Mouse (Mus musculus) retina, embryonic 14.5 days (tissue): ENCODE measurements around the gene Gng7.

Source experiments
- DNase-seq: peaks from one replicate; pipeline ENCODE4 v3.0.0-alpha.2; 2015; ENCODE audit warnings: low spot score

Gng7 gene

DNA sequence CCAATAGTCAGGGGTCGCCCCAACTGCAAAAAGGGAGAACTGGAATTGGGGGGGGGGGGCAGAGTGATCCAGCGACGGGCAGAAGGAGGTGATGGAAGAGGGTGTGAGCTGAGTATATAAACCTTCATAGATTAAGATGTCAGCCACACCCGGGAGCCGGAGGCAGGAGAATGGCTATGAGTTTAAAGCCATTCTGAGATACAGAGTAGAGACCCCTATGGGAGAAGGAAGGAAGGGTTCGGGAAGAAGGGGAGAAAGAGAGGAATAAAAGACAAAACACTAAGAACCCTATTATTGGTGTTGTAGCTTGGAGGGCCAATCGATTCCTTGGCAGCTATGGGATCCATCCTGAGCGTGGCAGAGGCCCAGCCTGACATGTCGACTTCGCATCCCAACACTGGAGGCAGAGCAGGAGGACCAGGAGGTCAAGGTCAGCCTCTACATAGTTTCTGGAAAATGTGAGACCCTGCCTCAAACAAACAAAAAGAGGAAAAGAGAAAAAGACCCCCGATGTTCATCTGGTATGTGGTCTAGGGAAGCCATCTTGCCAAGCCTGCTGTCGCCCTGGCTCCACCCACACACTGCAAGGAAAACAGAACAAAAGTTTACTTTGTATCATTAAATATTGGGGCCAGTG lies 11.0 kb upstream of the Gng7 start, which contains the start of gene Diras1:
Gene Diras1, minus strand, starts transcription at position 24 of the 637 bp plus-strand sequence.
- no peak for DNase-seq

DNA sequence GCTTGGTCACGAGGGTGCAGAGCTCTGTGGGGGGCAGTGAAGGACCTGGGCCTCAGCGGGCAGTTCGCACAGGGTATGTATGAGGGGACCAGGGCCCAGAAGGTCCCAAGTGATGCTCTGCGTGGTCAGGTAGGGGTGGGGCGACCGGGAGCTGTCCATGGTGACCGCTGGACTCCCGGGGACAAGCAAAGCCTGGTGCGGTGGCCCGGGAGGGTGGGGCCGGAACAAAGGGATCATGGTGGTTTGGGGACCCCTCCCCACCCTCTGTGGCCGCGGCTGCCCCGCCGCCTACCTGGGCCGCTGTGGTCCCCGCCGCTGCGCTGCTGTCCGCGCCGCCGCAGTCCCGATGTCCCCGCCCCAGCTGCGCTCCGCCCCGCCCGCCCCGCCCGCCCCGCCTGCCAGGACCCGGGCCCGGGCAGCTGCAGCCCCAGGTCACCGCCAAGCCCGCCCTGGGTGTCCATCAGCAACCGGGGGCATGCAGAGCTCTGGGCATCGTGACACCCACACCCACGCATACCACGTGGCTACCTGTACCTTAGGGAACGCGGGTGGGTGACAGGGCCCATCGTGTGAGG lies 10.4 kb upstream of the Gng7 start:
- DNase-seq: peak; percentile 27

DNA sequence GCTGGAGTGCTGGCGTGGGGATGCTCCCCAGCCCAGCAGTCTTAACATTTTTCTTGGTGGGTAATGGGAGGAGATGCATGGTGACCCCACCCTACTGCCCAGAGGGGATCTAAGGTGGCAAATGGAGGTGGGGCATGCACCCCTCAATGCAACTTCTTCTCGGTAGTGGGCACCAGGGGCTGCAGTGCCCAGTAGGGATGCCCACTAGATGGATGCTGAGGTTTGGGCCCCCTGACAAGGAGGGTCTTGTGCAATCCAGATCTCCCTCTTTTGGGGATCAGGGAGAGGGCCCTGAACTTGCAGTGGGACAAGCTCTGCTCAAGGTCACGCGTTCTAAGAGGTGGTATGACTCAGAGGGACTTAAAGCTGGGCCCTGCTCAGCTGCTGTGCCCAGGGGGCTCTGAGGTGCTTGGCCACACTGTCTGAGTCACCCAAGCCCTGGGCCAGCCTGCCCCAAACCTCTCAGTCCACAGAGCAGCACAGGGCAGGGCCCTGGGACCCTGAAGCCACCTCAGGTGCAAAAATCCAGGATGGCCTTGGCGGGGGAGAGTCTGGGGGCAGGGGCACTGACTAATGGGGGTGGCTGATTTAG lies 9.7 kb upstream of the Gng7 start:
- DNase-seq: no peak

DNA sequence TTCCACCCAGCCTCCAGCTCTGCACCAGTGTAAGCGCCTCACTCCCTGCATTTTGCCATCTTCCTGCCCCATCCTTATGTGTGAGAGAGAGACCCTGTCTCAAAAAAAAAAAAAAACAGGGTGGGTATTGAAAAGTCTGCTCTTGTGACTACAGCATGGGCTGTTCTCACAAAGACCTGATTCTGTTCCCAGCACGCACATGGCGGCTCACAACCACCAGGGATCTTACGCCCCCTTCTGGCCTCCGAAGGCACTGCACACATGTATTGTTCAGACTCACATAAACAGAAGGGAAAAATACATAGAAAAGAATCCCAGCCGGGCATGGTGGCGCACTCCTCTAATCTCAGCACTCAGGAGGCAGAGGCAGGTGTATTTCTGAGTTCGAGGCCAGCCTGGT lies 8.0 kb upstream of the Gng7 start:
- no peak for DNase-seq

DNA sequence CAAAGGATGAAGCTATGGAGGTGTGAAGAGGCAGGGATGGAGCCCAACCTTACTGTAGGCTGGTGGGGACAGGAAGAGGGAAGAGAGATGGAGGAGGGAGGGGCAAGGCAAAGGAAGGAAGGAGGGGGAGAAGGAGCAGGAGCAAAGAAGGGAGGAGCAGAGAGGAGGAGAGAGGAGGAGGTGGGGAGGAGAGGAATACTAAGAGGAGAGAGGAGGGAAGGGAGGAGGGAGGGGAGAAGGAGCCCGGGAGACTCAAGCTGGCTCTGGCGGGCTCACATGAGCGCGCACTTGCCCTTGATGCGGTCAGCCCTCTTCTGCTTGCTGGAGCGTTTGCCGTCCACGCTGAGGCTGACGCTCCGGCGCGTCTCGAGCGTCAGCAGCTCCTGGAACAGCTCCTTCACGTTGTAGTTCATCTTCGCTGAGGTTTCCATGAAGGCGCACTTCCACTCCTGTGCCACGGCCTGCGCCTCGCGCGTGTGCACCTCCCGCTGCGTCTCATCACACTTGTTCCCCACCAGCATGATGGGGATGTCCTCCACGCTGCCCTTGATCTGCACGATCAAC lies 6.9 kb upstream of the Gng7 start:
- no peak for DNase-seq

DNA sequence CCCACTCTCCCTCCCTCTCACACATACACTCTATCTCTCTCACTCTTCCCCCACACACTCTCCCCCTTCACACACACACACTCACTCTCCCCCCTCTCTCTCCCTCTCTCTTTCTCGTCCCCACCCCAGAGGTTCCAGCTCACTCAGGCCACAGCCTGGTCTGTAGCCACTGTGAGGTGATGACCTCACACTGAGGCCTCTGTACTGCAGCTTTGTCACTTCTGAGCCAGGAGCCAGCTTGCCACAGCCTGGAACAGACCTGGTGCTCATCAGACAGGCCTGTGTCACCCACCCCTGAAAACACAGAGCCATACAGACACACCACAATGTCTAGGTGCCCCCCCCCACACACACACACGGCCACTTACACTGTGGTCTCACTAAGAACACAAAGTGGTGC lies 5.5 kb upstream of the Gng7 start:
- DNase-seq: no peak

DNA sequence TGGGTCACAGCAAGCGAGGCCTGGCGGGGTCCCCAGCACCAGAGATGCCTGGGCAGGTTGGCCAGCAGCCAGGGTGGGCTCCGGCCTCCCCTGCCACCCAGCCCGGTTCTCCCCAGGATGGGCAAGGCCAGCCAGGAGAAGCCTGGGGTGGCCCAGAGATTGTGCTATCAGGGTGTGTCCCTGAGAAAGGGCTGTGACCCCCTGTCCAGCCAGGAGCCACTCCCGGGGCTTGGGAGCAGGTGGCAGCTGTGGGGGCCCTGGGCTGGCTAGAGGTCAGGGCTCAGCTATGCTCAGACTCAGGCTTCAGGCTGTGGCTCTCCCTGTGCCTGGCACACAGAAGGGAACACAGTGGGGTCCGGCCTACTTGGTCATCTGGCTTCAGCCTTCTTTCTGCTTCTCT lies 4.9 kb upstream of the Gng7 start:
- no peak for DNase-seq

DNA sequence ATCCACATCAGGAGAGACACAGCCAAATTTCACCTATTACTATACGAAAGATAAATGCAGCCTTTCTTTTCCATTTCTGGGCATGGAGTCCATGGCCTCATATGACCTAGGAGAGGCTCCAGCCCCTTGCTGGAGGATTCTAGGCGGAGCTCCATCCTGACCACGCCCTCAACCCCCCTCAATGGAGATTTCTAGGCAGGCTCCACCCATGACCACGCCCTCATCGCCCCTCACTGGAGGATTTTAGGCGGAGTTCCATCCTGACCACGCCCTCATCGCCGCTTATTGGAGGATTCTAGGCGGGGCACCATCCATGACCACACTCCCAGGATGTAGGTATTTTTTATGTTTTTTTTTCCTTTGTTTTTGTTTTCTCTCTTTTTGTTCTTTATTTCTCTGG lies 3.6 kb upstream of the Gng7 start:
- peak; percentile 64 for DNase-seq

DNA sequence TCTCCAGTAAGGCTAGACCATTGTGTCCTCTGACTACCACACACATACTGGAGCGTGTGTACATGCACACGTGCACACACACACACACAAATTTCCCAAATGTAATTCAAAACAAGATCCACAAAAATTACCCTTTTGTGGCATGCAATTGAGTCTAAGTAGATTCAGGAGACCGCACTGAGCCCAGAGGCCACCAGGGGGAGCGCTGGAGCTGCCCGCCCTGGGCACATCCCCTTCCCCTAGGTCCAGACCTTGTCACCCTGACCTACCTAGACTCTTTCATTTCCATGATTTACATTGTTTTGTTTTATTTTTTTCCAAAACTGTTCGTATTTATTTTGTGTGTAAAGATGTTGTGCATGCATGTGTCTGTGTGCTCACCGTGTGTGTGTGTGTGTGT lies 1.9 kb upstream of the Gng7 start:
- DNase-seq: peak; percentile 83

DNA sequence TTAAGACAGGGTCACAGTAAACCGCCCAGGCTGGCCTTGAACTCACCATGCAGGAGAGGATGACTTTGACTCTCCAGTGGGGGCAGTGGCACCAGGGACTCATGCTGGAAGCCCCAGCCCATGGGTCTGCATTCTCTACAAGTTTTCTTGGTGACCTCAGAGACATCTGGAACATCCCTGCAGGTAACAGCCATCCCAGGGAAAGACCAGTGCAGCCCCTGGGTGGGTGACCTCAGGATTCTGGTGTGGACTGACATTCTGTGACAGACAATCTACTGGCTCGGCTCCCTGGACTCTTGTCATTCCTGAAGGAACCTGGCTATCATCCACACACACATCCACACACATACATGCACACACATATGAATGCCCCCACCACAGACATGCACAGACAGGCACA lies 921 bp upstream of the Gng7 start:
- DNase-seq: no peak

DNA sequence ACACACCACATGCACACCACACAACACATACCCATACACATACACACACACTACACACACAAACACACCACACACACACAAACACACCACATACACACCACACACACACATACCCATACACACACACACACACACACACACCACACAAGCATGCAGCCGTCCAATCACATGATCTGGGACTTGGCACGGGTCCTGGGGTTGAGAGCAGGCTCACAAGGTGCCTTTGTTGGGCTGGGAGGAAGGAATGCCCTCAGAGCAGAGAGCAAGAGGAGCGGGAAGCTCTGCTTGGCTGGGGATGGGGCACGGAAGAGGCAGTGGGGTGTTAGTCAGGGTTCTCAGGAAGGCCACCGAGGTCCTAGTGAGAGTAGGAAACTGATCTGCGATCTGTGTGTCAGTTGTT lies 3.9 kb downstream of the Gng7 start:
- no peak for DNase-seq

DNA sequence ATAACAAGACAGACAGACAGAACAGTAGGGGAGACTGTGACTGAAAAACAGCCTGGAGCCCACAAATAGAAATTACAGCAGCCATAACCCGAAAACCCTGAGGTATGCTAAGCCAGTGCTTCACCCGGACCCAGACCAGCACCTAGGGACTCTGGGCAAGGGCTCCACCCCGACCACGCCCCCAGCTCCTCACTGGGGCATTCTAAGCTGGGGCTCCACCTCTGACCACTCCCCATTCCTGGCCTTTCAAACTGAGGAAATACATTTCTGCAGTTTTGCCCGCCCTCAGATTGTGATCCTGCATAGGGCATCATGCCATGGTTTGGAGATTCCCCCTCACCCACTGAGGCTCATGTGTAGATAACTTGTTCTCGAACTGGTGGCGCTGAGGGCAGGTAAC lies 7.5 kb downstream of the Gng7 start:
- DNase-seq: no peak

DNA sequence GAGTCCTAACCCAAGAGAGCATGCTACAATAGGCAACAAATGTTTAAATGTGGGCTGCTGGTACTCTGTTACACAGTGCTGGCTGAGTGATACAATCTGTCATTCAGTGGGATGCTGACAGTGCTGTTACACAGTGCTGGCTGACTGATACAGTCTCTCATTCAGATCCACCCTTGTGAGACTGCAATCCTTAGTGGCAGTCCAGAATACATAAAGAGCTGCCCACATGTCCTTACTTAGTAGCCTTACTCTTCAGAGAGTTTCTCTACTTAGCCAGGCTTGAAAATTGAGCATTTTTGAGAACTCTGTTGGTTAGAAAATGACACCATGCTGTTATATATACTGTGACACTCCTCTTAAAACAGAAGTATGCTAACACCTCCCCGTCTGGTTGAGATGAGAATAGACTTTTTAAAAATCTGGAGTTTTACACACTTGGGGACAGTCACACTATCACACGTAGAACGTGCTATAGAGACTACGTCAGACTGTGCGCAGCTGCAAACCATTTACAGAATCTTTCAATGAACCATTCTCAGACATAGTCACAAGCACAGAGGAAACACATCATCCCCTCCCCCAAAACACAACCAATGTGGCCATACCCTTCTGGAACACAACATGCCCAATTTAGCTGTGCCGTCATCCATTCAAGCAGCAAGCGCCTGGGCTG lies 8.6 kb downstream of the Gng7 start:
- DNase-seq: no peak

DNA sequence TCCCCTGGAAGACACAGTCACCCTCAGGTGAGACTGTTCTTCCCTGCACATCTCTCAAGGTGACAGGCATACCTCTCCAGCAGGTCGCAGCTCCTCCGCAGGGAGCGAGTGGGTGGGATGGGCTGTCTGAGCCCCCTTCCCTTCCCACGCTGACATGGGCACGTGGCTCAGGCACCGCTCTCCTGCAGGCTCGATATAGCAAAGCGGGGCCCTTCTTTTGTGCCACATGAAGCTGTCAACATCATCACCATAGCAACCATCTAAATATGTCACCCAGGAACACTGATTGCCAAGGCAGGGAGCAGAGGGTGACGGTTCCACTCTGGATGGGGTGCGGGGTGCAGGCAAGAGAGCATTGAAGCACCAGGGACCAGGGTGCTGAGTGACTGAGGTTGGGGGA lies 13.6 kb downstream of the Gng7 start:
- DNase-seq: no peak

DNA sequence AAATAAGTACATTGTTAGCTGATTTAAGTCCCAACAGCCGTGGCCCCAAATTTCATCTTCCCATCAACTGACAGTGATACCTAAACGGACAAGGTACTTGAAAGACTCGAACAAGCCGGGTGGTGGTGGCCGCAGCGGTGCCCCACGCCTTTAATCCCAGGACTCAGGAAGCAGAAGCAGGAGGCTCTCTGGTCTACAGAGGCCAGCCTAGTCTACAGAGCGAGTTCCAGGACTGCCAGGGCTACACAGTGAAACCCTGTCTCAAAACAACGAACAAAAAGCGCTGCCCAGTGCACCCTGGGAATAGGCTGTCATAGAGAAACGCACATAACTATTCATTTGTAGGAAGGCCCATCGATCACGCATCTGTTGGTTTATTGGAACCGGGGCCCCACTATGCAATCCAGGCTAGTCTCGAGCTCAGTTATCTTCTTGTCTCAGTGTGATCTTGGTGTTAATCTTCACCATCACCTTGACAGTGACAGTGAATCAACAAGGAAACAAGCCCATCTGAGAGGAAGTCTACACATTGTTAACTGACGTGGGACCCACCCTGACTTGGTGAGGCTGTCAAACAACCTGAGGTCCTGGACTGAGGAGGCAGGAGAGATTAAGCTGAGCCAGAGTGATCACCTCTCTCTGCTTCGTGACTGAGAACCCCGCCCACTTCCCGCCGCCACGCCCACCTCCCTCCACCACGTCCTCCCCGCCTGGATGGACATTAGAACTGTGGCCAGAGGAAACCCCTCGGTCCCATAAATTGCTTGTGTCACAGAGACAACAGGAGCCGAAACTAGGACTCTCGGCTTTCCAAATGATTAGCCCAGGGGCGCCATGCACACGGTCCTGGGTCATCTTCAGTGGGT lies 14.3 kb downstream of the Gng7 start:
- DNase-seq: no peak

DNA sequence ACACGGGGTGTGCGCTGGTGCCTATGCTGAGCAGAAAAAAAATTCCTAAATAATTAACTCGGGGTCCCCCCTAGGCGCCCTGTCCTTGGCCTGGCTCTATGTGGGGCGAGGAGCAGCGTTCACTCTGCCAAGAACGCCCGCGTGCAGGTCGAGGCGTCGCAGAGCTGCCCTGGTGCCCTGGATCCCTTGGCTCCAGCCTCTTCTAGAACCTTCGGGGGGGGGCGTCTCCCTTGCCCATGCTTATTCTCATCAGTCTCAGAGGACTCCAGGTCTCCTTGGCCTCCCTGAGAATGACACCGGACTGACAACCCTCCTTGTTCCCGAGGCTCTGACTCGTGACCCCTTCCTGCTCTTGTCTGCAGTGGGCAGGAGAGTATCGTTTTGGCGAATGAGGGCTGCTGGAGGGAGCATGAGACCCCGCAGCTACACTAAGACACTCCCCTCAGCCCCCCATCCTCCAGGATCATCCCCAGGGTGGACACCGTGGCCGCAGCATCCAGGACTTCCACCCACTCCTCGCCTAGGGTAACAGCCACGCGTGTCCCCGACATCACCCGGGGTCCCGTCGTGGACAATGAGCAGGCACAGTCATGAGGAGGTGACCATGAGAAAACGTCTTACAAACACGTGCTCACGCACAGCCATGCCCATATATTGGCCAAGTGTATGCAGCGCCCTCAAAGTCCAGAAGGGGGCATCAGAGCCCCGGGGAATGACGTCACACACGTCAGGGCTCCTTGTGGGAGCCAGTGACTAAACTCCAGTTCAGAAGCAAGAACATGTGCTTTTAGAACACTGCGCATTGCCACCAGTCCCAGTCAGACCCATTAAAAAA lies 15.2 kb downstream of the Gng7 start:
- peak; percentile 90 for DNase-seq

DNA sequence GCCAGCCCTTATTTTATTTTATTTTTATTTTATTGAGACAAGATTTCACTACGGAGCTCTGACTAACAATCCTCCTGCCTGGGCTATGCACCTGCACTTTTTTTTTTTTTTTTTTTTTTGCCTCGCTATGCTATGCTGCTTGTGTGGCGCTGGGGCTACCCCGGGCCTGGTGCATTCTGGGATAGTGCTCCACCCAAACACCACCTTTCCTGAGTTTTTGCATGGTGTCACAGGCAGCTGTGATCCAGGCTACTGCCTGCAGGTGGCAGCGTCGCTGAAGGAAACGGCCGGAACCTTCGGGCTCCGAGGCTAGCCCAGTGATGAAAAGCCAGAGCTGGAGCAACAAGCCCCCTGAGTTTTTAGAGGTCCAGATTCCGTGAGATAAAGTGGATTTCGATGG lies 16.0 kb downstream of the Gng7 start:
- DNase-seq: peak; percentile 74

DNA sequence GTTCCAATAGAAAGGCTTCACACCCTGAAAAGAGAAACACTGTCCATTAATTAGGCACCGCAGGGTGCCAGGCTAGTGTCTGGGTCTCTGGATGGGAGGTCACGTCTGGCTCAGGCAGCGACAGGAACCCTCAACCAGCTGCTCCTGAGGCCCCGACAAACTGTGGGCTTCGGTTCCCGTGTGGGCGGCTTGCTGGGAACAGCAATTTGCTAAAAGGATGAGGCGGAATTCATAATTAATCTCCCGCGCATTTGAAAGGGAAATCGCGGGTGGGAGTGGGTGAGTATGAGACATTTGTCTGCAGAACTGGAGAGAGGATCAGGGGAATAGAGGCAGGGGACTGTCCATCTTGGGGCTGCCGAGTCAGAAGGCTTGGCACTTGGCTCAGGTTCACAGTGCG lies 16.7 kb downstream of the Gng7 start:
- no peak for DNase-seq

DNA sequence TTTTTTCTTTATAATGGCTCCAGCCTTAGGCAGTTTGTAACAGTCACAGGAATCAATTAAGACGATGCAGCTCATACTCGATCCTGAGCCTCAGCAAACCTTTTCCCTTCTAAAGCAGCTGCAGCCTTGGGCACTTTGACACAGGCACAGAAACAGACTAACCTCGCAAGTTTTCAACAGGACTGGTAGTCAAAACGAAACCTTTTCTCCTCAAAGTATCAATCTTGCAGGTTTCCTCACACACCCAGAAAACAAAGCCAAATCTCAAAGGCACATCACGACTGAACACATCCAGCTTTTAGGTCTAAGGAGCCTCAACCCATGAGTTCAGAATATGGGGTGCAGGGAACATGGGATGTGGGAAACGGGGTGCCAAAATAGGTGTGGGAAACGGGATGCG lies 17.4 kb downstream of the Gng7 start:
- DNase-seq: no peak

DNA sequence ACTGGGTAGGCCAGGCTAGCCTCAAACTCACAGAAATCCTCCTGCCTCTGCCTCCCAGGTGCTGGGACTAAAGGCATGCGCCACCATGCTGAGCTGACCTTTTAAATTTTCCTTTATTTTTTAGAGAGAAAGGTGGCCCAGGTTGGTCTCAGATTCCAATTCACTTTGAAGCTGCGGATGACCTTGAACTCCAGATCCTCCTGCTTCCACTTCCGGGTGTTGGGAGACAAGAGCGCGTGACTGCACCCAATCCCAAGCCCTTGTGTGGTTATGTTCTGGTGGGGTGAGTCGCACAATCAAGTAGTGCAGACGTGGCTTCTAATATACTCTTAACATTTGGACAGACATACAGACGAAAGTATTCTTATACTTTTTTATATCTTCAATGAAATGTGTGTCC lies 18.2 kb downstream of the Gng7 start:
- DNase-seq: no peak

DNA sequence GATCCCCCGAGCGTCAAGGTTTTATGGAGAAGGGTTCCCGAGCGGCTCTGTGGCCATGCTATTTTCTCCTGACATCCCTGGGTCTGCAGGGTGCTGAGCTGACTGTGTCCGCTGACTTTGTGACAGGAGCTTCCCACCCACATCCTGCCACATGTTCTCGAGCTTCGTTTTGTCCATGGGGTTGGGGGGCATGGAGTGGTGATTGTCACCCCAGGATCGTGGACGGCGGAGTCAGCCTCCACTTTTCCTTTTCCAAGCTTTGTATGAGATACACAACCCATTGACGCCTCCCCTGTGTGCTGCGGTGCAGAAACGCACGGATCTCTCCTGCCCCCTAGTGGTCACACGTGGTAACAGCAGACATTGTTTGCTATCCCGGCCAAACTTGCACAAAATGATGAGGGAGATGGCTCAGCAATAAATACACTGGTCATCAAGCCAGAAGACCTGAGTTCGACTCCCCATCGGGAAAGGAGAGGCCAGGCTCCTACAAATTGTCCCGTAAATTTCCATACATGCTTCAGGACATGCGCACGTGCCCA lies 19.6 kb downstream of the Gng7 start:
- peak; percentile 91 for DNase-seq
